Mouse (Mus musculus) midbrain, postnatal 0 days (tissue): Measurements from ENCODE around the gene Rab4a. TPM values are rescaled to one million over a fixed set of nuclear protein-coding genes. Genes with fewer than 3 reads are reported as not detected.

Source experiments
- ATAC-seq: fragments of 200-750 bp; cut with Nextera tagmentation; 2 replicates; pipeline ENCODE4 v1.8.0; 2017; ENCODE audit warnings: moderate number of reproducible peaks, mild to moderate bottlenecking, moderate TSS enrichment, moderate library complexity; ENCODE audit not compliant: low FRiP score
- DNase-seq: peaks from one replicate; pipeline ENCODE4 v3.0.0-alpha.2; 2015; ENCODE audit warnings: low spot score
- H3K27ac ChIP-seq: fragments of 300-500 bp; sonication (generic); 2 replicates; pipeline ENCODE4 v1.5.1; 2014; ENCODE audit warnings: low read depth, mild to moderate bottlenecking, low read length, mixed read lengths
- H3K27me3 ChIP-seq: fragments of 300-500 bp; sonication (generic); 2 replicates; pipeline ENCODE4 v1.6.1; 2014; ENCODE audit warnings: low read length, control low read depth, mixed read lengths; ENCODE audit not compliant: insufficient read depth
- H3K36me3 ChIP-seq: fragments of 300-500 bp; sonication (generic); 2 replicates; pipeline ENCODE4 v1.6.1; 2014; ENCODE audit warnings: low read length, control low read depth, mixed read lengths; ENCODE audit not compliant: insufficient read depth
- H3K4me1 ChIP-seq: fragments of 300-500 bp; sonication (generic); 2 replicates; pipeline ENCODE4 v1.6.1; 2014; ENCODE audit warnings: mild to moderate bottlenecking, control low read depth, antibody characterized with exemption, low read length, mixed read lengths; ENCODE audit not compliant: insufficient read depth
- H3K4me2 ChIP-seq: fragments of 300-500 bp; sonication (generic); 2 replicates; pipeline ENCODE4 v1.6.1; 2014; ENCODE audit warnings: low read depth, mild to moderate bottlenecking, low read length, mixed read lengths; ENCODE audit not compliant: poor library complexity, severe bottlenecking
- H3K4me3 ChIP-seq: fragments of 300-500 bp; sonication (generic); 2 replicates; pipeline ENCODE4 v1.5.1; 2014; ENCODE audit warnings: low read depth, mild to moderate bottlenecking, low read length, moderate library complexity
- H3K9ac ChIP-seq: fragments of 300-500 bp; sonication (generic); replicated peaks from 2 replicates; pipeline ENCODE4 v1.6.1; 2014; ENCODE audit warnings: mild to moderate bottlenecking, low read length, moderate library complexity, mixed read lengths; ENCODE audit not compliant: poor library complexity, severe bottlenecking
- H3K9me3 ChIP-seq: fragments of 300-500 bp; sonication (generic); 2 replicates; pipeline ENCODE4 v1.6.1; 2016; ENCODE audit warnings: low read length, control low read depth
- CTCF ChIP-seq: IDR thresholded peaks from 2 replicates; pipeline ENCODE4 v1.5.1; 2016; ENCODE audit warnings: antibody characterized with exemption, mild to moderate bottlenecking
- WGBS: fragments of 180-500 bp; shearing (Covaris S2); extraction: QIAGEN DNeasy Blood & Tissue Kit; methylation state at CpG from one replicate; pipeline ENCODE4 v1.1.7; 2014; 5-methylcytosine and 5-hydroxymethylcytosine counted together
- polyA plus RNA-seq: library from polyadenylated mRNA; unstranded; fragments of >200 nt; fragmentation: Nextera tagmentation; extraction: Ambion mirVana; gene quantifications from 2 replicates; pipeline ENCODE4 v1.2.1, GENCODE M21; 2015
- total RNA-seq: library from RNA; depleted of rRNA; stranded (reverse); fragments of >200 nt; gene quantifications from 2 replicates; pipeline ENCODE4 v1.2.3, GENCODE M21; 2014

Gene Rab4a
- total and polyA plus RNA-seq, 2 experiments from 2014 or later = 59.8 to 97.7 TPM

GRCm38 (mm10) chr8:123773468-123773867 is 32.3 kb upstream of the Rab4a start:
- no peak overlapping the region for H3K4me3 ChIP-seq
- ATAC-seq = no peak
- TF ChIP-seq CTCF = no peak
- H3K27ac ChIP-seq = peak overlapping the region; percentile 26
- H3K9ac ChIP-seq = no peak overlapping the region
- no peaks in the 10 kb centered on the region for H3K36me3 ChIP-seq
- DNase-seq = no peak
- H3K4me2 ChIP-seq = no peak overlapping the region; the same call in 1 of the 2 replicates
- WGBS = 34% methylated on average over 12 of the region's 12 CpGs
- H3K9me3 ChIP-seq = no peaks in the 10 kb centered on the region
- no peaks in the 10 kb centered on the region for H3K27me3 ChIP-seq
- no peaks in the 10 kb centered on the region for H3K4me1 ChIP-seq

- no peaks in the 10 kb centered on the region for H3K36me3 ChIP-seq
- no peak for DNase-seq
- H3K9me3 ChIP-seq = no peaks in the 10 kb centered on the region
- WGBS = 95% methylated on average over 1 of the region's 1 CpGs
- no peak for TF ChIP-seq CTCF
- ATAC-seq = no peak
- H3K9ac ChIP-seq = no peak overlapping the region
- no peaks in the 10 kb centered on the region for H3K4me1 ChIP-seq
- H3K4me3 ChIP-seq = no peak overlapping the region
- H3K27me3 ChIP-seq = no peaks in the 10 kb centered on the region
- no peak overlapping the region for H3K27ac ChIP-seq
- H3K4me2 ChIP-seq = no peak overlapping the region
Measured at GRCm38 (mm10) chr8:123774491-123774890, 31.3 kb upstream of the Rab4a start.

- no peaks in the 10 kb centered on the region for H3K4me1 ChIP-seq
- DNase-seq (peak; percentile 56), ATAC-seq (no peak)
- no peak overlapping the region for H3K4me3 ChIP-seq
- H3K9ac ChIP-seq = no peak overlapping the region
- no peak for TF ChIP-seq CTCF
- H3K36me3 ChIP-seq = no peaks in the 10 kb centered on the region
- no peak overlapping the region for H3K27ac ChIP-seq
- no peak overlapping the region for H3K4me2 ChIP-seq
- no peaks in the 10 kb centered on the region for H3K9me3 ChIP-seq
- WGBS = 34% methylated on average over 7 of the region's 7 CpGs
- no peaks in the 10 kb centered on the region for H3K27me3 ChIP-seq
Measured at GRCm38 (mm10) chr8:123777319-123777718, 28.5 kb upstream of the Rab4a start.

GRCm38 (mm10) chr8:123780471-123780870 is 25.3 kb upstream of the Rab4a start:
- ATAC-seq = no peak
- H3K9me3 ChIP-seq = no peaks in the 10 kb centered on the region
- no peak for DNase-seq
- no peaks in the 10 kb centered on the region for H3K27me3 ChIP-seq
- H3K4me1 ChIP-seq = no peaks in the 10 kb centered on the region
- H3K4me2 ChIP-seq = no peak overlapping the region
- no peak overlapping the region for H3K27ac ChIP-seq
- H3K9ac ChIP-seq = no peak overlapping the region
- TF ChIP-seq CTCF = no peak
- 77% methylated on average over 3 of the region's 3 CpGs for WGBS
- H3K36me3 ChIP-seq = no peaks in the 10 kb centered on the region
- H3K4me3 ChIP-seq = no peak overlapping the region

GRCm38 (mm10) chr8:123781256-123781655 is 24.5 kb upstream of the Rab4a start:
- DNase-seq (no peak), ATAC-seq (no peak)
- H3K4me1 ChIP-seq = no peaks in the 10 kb centered on the region
- no peaks in the 10 kb centered on the region for H3K27me3 ChIP-seq
- H3K9ac ChIP-seq = no peak overlapping the region
- 66% methylated on average over 8 of the region's 8 CpGs for WGBS
- no peak overlapping the region for H3K4me2 ChIP-seq
- TF ChIP-seq CTCF = no peak
- no peaks in the 10 kb centered on the region for H3K36me3 ChIP-seq
- H3K4me3 ChIP-seq = no peak overlapping the region
- H3K9me3 ChIP-seq = no peaks in the 10 kb centered on the region
- H3K27ac ChIP-seq = no peak overlapping the region

GRCm38 (mm10) chr8:123783525-123784249 is 22.1 kb upstream of the Rab4a start:
- Histone ChIP-seq H3K9me3 (no peaks in the 10 kb centered on the region), H3K4me3 (no peak overlapping the region), H3K4me2 (no peak overlapping the region), H3K36me3 (no peaks in the 10 kb centered on the region), H3K27me3 (no peaks in the 10 kb centered on the region), H3K4me1 (no peaks in the 10 kb centered on the region), H3K27ac (no peak overlapping the region), H3K9ac (no peak overlapping the region)
- TF ChIP-seq CTCF = peak; percentile 97
- ATAC-seq (peak; percentile 82), DNase-seq (peak; percentile 94)
- WGBS = 6% methylated on average over 6 of the region's 6 CpGs
